Mouse (Mus musculus): ENCODE measurements around the gene Lcor. TPM values are rescaled to one million over a fixed set of nuclear protein-coding genes. Genes with fewer than 3 reads are reported as not detected.
A peak's percentile ranks its signal among the peaks of the same experiment; 100 is the strongest.

Lcor gene
- polyA plus RNA-seq, 1 experiment from 2014 or later: 6.4 TPM

GRCm38 (mm10) chr19:41515549-41515948, 33.1 kb downstream of the Lcor start:
- H3K4me1 ChIP-seq (replicated peaks): peaks cover 20% of the 10 kb centered on the region
- no peak overlapping the region for H3K27ac ChIP-seq (replicated peaks)
- H3K36me3 ChIP-seq (replicated peaks): no peaks in the 10 kb centered on the region
- H3K4me2 ChIP-seq: no peak overlapping the region
- no peak overlapping the region for H3K4me3 ChIP-seq (replicated peaks)
- no peaks in the 10 kb centered on the region for H3K27me3 ChIP-seq
- 54% methylated on average over 1 of the region's 1 CpGs for WGBS (ENCODE audit: insufficient replicate concordance)
- H3K9me3 ChIP-seq (replicated peaks): no peaks in the 10 kb centered on the region
- no peak overlapping the region for H3K9ac ChIP-seq
- ATAC-seq (ENCODE audit: insufficient read depth): no peak

DNA sequence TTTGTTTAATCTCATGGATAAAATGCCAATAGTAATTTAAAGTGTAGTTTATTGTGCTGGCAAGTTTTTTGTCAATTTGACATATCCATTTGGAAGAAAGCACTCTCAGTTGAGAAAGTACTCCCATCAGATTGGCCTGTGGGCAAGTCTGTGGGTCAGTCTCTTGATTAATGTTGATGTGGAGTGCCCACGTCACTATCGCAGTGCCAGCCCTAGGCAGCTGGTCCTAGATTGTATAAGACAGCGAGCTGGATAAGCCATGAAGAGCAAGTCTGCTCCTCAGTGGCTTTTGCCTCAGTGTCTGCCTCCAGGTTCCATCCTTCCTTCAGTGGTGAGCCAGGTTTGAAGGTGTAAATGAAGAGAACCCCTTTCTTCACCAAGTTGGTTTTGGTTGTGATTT, 34.6 kb downstream of the Lcor start:
- no peak for ATAC-seq (ENCODE audit: insufficient read depth)
- Histone ChIP-seq H3K4me2 (no peak overlapping the region), H3K27ac (replicated peaks) (no peak overlapping the region), H3K4me1 (replicated peaks) (peaks cover 16% of the 10 kb centered on the region), H3K9me3 (replicated peaks) (no peaks in the 10 kb centered on the region), H3K9ac (no peak overlapping the region), H3K36me3 (replicated peaks) (no peaks in the 10 kb centered on the region), H3K27me3 (no peaks in the 10 kb centered on the region), H3K4me3 (replicated peaks) (no peak overlapping the region)
- WGBS (ENCODE audit: insufficient replicate concordance): 75% methylated on average over 3 of the region's 3 CpGs

DNA sequence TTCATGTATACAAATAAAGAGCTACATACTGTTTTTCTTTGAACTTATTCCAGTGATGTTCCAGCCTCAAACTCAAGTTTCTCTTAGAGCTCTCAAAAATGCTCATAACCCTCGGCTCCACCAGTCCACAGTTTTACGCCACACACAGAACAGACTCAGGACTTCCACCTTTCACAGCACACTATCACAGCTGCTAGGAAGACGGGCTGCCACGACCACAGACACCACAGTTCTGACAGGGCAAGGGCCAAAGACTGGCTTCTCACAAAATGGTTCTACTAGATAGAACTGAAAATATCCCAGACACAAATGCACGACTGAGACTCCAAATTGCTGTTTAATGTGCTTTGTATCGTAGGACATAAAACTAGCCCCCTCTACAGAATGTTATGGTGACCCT, 36.7 kb downstream of the Lcor start:
- Histone ChIP-seq H3K27me3 (no peaks in the 10 kb centered on the region), H3K36me3 (replicated peaks) (no peaks in the 10 kb centered on the region), H3K9me3 (replicated peaks) (no peaks in the 10 kb centered on the region), H3K4me2 (no peak overlapping the region), H3K9ac (no peak overlapping the region), H3K4me1 (replicated peaks) (peaks cover 29% of the 10 kb centered on the region), H3K4me3 (replicated peaks) (no peak overlapping the region), H3K27ac (replicated peaks) (no peak overlapping the region)
- no peak for ATAC-seq (ENCODE audit: insufficient read depth)
- WGBS (ENCODE audit: insufficient replicate concordance): 44% methylated on average over 6 of the region's 6 CpGs

GRCm38 (mm10) chr19:41522246-41522645, 39.8 kb downstream of the Lcor start:
- peaks cover 19% of the 10 kb centered on the region for H3K4me1 ChIP-seq (replicated peaks)
- H3K4me3 ChIP-seq (replicated peaks): no peak overlapping the region
- no peak overlapping the region for H3K9ac ChIP-seq
- no peak overlapping the region for H3K27ac ChIP-seq (replicated peaks)
- no peaks in the 10 kb centered on the region for H3K27me3 ChIP-seq
- no peaks in the 10 kb centered on the region for H3K36me3 ChIP-seq (replicated peaks)
- H3K9me3 ChIP-seq (replicated peaks): no peaks in the 10 kb centered on the region
- ATAC-seq (ENCODE audit: insufficient read depth): no peak
- no peak overlapping the region for H3K4me2 ChIP-seq
- WGBS (ENCODE audit: insufficient replicate concordance): 69% methylated on average over 2 of the region's 2 CpGs

DNA sequence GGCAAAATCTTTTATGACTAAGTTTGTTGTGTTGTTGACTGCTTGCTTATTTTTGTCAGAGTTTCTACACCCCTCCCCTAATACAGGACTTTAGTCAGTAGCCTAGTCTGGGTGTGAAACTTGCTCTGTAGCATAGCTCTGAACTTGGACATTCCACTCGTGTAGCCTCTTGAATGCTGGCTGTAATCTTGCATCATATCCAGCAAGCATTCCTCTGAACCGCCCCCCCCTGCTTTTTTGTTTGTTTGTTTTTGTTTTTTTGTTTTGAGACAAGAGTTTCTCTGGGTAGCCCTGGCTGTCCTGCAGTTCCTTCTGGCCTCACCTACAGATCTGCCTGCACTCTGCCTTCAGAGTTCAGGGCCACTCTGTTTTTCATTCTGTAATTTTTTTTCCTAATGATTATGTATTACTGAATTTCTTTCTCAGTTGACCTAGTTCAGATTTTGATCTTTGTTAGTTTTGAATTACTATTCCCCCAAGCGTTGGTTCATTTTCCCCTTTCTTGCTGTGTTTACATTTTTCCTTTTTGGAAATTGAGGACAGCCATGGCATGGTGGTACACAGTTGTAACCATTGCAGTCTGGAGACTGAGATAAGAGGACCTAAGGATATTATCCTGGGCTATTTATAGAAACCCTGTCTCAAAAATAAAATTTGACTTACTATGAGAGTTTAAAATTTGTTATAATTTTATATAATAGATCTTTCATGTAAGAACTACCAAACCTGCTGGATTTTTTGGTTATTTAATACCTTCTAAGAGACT, 41.5 kb downstream of the Lcor start:
- no peaks in the 10 kb centered on the region for H3K36me3 ChIP-seq (replicated peaks)
- ATAC-seq (ENCODE audit: insufficient read depth): no peak; the same call in 1 of the 2 replicates
- 44% methylated on average over 3 of the region's 3 CpGs for WGBS (ENCODE audit: insufficient replicate concordance)
- 0 out of 2 replicates have a peak overlapping the region, but pooled peaks have one; percentile 14 for H3K27ac ChIP-seq (replicated peaks)
- no peaks in the 10 kb centered on the region for H3K27me3 ChIP-seq
- no peak overlapping the region for H3K4me2 ChIP-seq
- H3K9ac ChIP-seq: no peak overlapping the region
- peaks cover 19% of the 10 kb centered on the region for H3K4me1 ChIP-seq (replicated peaks)
- H3K4me3 ChIP-seq (replicated peaks): no peak overlapping the region
- no peaks in the 10 kb centered on the region for H3K9me3 ChIP-seq (replicated peaks)

- Histone ChIP-seq H3K9ac (no peak overlapping the region), H3K27me3 (no peaks in the 10 kb centered on the region), H3K36me3 (replicated peaks) (no peaks in the 10 kb centered on the region), H3K27ac (replicated peaks) (no peak overlapping the region), H3K9me3 (replicated peaks) (no peaks in the 10 kb centered on the region), H3K4me1 (replicated peaks) (peaks cover under 1% of the 10 kb centered on the region), H3K4me3 (replicated peaks) (no peak overlapping the region), H3K4me2 (no peak overlapping the region)
- ATAC-seq (ENCODE audit: insufficient read depth): no peak
- 41% methylated on average over 3 of the region's 3 CpGs for WGBS (ENCODE audit: insufficient replicate concordance)
These were observed 46.7 kb downstream of the Lcor start for GRCm38 (mm10) chr19:41529169-41529568.

DNA sequence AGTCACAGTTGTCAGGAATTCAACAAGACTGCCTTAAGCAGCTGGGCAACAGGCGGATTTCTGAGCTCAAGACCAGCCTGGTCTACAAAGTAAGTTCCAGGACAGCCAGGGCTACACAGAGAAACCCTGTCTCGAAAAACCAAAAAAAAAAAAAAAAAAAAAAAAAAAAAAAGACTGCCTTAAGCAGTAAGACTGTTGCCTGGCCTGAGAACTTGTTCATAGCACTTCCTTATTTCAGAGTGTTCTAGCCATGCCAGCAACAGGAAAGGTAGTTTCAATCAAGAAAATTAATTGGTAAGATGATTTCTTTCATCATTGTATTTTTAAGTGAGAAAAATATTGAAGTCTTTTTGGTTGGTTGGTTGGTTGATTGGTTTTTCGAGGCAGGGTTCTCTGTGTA, 51.6 kb downstream of the Lcor start:
- H3K27me3 ChIP-seq: no peaks in the 10 kb centered on the region
- no peak overlapping the region for H3K4me3 ChIP-seq (replicated peaks)
- no peak overlapping the region for H3K27ac ChIP-seq (replicated peaks)
- no peak overlapping the region for H3K9ac ChIP-seq
- no peaks in the 10 kb centered on the region for H3K9me3 ChIP-seq (replicated peaks)
- H3K4me2 ChIP-seq: no peak overlapping the region
- H3K4me1 ChIP-seq (replicated peaks): no peaks in the 10 kb centered on the region
- ATAC-seq (ENCODE audit: insufficient read depth): no peak
- peaks cover 3% of the 10 kb centered on the region; the same call in 1 of the 2 replicates for H3K36me3 ChIP-seq (replicated peaks)
- WGBS (ENCODE audit: insufficient replicate concordance): 64% methylated on average over 3 of the region's 3 CpGs

DNA sequence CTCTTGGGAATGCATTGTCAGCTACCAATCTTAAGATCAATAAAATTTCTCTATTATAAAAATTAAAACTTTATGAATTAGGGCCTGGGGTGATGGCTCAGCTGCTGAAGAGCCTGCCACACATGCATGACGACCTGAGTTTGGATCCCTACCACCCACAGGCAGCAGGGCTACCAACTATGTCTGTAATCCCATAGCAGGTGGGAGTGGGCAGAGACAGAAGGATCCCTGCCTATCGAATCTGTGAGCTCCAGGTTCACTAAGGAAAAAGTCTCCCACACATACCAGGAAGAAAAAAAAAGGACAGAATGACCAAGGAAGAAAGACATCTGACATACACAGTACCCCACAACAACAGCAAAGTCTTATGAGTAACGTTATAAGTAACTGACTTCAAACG, 74.5 kb downstream of the Lcor start:
- H3K4me2 ChIP-seq: no peak overlapping the region
- peaks cover 48% of the 10 kb centered on the region for H3K36me3 ChIP-seq (replicated peaks)
- no peak overlapping the region for H3K27ac ChIP-seq (replicated peaks)
- H3K4me1 ChIP-seq (replicated peaks): no peaks in the 10 kb centered on the region
- H3K9me3 ChIP-seq (replicated peaks): no peaks in the 10 kb centered on the region
- WGBS (ENCODE audit: insufficient replicate concordance): 75% methylated on average over 4 of the region's 4 CpGs
- no peak for ATAC-seq (ENCODE audit: insufficient read depth)
- no peak overlapping the region for H3K4me3 ChIP-seq (replicated peaks)
- H3K9ac ChIP-seq: no peak overlapping the region
- H3K27me3 ChIP-seq: no peaks in the 10 kb centered on the region

DNA sequence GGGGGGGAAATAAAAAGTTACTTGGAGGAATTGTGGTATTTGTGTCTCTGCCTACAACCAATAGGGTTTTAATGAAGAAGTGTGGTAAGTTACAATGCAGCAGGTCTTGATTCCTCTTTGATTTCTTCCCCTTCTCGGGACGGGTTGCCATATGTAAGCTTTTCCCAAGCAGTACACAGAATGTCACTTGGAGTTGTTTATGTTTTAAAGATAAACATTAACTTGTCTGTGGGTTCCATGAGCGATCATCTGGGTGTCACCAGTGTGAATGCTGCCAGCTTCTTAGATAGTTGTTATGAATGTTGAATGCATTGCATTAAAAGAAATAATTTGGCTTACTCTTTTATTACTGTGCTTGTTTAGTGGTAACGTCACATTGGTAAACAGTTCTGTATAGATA, 75.1 kb downstream of the Lcor start:
- Histone ChIP-seq H3K4me1 (replicated peaks) (no peaks in the 10 kb centered on the region), H3K27ac (replicated peaks) (no peak overlapping the region), H3K4me3 (replicated peaks) (no peak overlapping the region), H3K4me2 (no peak overlapping the region), H3K36me3 (replicated peaks) (peaks cover 45% of the 10 kb centered on the region), H3K9ac (no peak overlapping the region), H3K9me3 (replicated peaks) (no peaks in the 10 kb centered on the region), H3K27me3 (no peaks in the 10 kb centered on the region)
- 77% methylated on average over 4 of the region's 4 CpGs for WGBS (ENCODE audit: insufficient replicate concordance)
- no peak for ATAC-seq (ENCODE audit: insufficient read depth)

GRCm38 (mm10) chr19:41558891-41559486, 76.6 kb downstream of the Lcor start:
- ATAC-seq (ENCODE audit: insufficient read depth): no peak
- H3K4me3 ChIP-seq (replicated peaks): no peak overlapping the region
- H3K36me3 ChIP-seq (replicated peaks): peaks cover 38% of the 10 kb centered on the region
- H3K27ac ChIP-seq (replicated peaks): no peak overlapping the region
- no peaks in the 10 kb centered on the region for H3K9me3 ChIP-seq (replicated peaks)
- no peak overlapping the region for H3K4me2 ChIP-seq
- WGBS (ENCODE audit: insufficient replicate concordance): 87% methylated on average over 9 of the region's 9 CpGs
- no peak overlapping the region for H3K9ac ChIP-seq
- H3K4me1 ChIP-seq (replicated peaks): no peaks in the 10 kb centered on the region
- H3K27me3 ChIP-seq: no peaks in the 10 kb centered on the region

- ATAC-seq (ENCODE audit: insufficient read depth): no peak
- no peak overlapping the region for H3K4me3 ChIP-seq (replicated peaks)
- H3K4me1 ChIP-seq (replicated peaks): no peaks in the 10 kb centered on the region
- no peak overlapping the region for H3K4me2 ChIP-seq
- no peak overlapping the region for H3K9ac ChIP-seq
- H3K27me3 ChIP-seq: no peaks in the 10 kb centered on the region
- peaks cover 33% of the 10 kb centered on the region for H3K36me3 ChIP-seq (replicated peaks)
- H3K27ac ChIP-seq (replicated peaks): no peak overlapping the region
- 85% methylated on average over 3 of the region's 3 CpGs for WGBS (ENCODE audit: insufficient replicate concordance)
- H3K9me3 ChIP-seq (replicated peaks): no peaks in the 10 kb centered on the region
These were observed 78.4 kb downstream of the Lcor start for GRCm38 (mm10) chr19:41560856-41561255.

All from liver, embryonic 15.5 days (tissue).